Mouse (Mus musculus) forebrain, embryonic 15.5 days (tissue): Measurements from ENCODE around the gene St7. TPM values are rescaled to one million over a fixed set of nuclear protein-coding genes. Genes with fewer than 3 reads are reported as not detected.

Source experiments
- ATAC-seq: fragments of 200-750 bp; cut with Nextera tagmentation; replicated peaks from 2 replicates; pipeline ENCODE4 v1.8.0; 2017; ENCODE audit warnings: mild to moderate bottlenecking, moderate TSS enrichment, moderate library complexity
- H3K27ac ChIP-seq: fragments of 300-500 bp; sonication (generic); replicated peaks from 2 replicates; pipeline ENCODE4 v1.5.1; 2015; ENCODE audit warnings: mild to moderate bottlenecking, inconsistent platforms
- H3K27me3 ChIP-seq: fragments of 300-500 bp; sonication (generic); 2 replicates; pipeline ENCODE4 v1.6.1; 2015; ENCODE audit warnings: inconsistent platforms
- H3K36me3 ChIP-seq: fragments of 300-500 bp; sonication (generic); 2 replicates; pipeline ENCODE4 v1.6.1; 2015; ENCODE audit warnings: mild to moderate bottlenecking, inconsistent platforms
- H3K4me1 ChIP-seq: fragments of 300-500 bp; sonication (generic); 2 replicates; pipeline ENCODE4 v1.6.1; 2015; ENCODE audit warnings: inconsistent platforms
- H3K4me2 ChIP-seq: fragments of 300-500 bp; sonication (generic); replicated peaks from 2 replicates; pipeline ENCODE4 v1.6.1; 2015; ENCODE audit warnings: mild to moderate bottlenecking, inconsistent platforms
- H3K4me3 ChIP-seq: fragments of 300-500 bp; sonication (generic); 2 replicates; pipeline ENCODE4 v1.5.1; 2015; ENCODE audit warnings: mild to moderate bottlenecking, inconsistent platforms
- H3K9ac ChIP-seq: fragments of 300-500 bp; sonication (generic); replicated peaks from 2 replicates; pipeline ENCODE4 v1.6.1; 2015; ENCODE audit warnings: mild to moderate bottlenecking, inconsistent platforms
- H3K9me3 ChIP-seq: fragments of 300-500 bp; sonication (generic); 2 replicates; pipeline ENCODE4 v1.6.1; 2016; ENCODE audit warnings: inconsistent platforms
- WGBS: fragments of 180-500 bp; shearing (Covaris S2); methylation state at CpG from one replicate; pipeline ENCODE4 v1.1.7; 2015; ENCODE audit warnings: mixed read lengths; 5-methylcytosine and 5-hydroxymethylcytosine counted together
- polyA plus RNA-seq: library from polyadenylated mRNA; unstranded; fragments of >200 nt; fragmentation: Nextera tagmentation; extraction: Ambion mirVana; gene quantifications from 2 replicates; pipeline ENCODE4 v1.2.1, GENCODE M21; 2015

St7 gene
- polyA plus RNA-seq, 1 experiment from 2014 or later: 68.2 TPM

GRCm38 (mm10) chr6:17876023-17876613 is 183.4 kb downstream of the St7 start:
- H3K27ac ChIP-seq: no peak overlapping the region
- H3K4me3 ChIP-seq: no peak overlapping the region
- WGBS: 89% methylated on average over 3 of the region's 3 CpGs
- no peaks in the 10 kb centered on the region for H3K9me3 ChIP-seq
- H3K27me3 ChIP-seq: no peaks in the 10 kb centered on the region
- H3K36me3 ChIP-seq: peaks cover 8% of the 10 kb centered on the region
- ATAC-seq: peak; percentile 62; the same call in 1 of the 2 replicates
- H3K4me1 ChIP-seq: peaks cover 7% of the 10 kb centered on the region; the same call in 1 of the 2 replicates
- H3K9ac ChIP-seq: no peak overlapping the region
- H3K4me2 ChIP-seq: no peak overlapping the region

- 86% methylated on average over 7 of the region's 7 CpGs for WGBS
- no peak overlapping the region for H3K27ac ChIP-seq
- H3K4me2 ChIP-seq: no peak overlapping the region
- no peaks in the 10 kb centered on the region for H3K9me3 ChIP-seq
- H3K27me3 ChIP-seq: no peaks in the 10 kb centered on the region
- H3K36me3 ChIP-seq: peaks cover 8% of the 10 kb centered on the region
- peaks cover 7% of the 10 kb centered on the region; the same call in 1 of the 2 replicates for H3K4me1 ChIP-seq
- no peak overlapping the region for H3K4me3 ChIP-seq
- no peak for ATAC-seq
- no peak overlapping the region for H3K9ac ChIP-seq
Observed at GRCm38 (mm10) chr6:17876670-17877179, 184.0 kb downstream of the St7 start.

- Histone ChIP-seq H3K27me3 (no peaks in the 10 kb centered on the region), H3K4me1 (no peaks in the 10 kb centered on the region), H3K27ac (no peak overlapping the region), H3K9me3 (no peaks in the 10 kb centered on the region), H3K36me3 (peaks cover 24% of the 10 kb centered on the region), H3K9ac (no peak overlapping the region), H3K4me3 (no peak overlapping the region), H3K4me2 (no peak overlapping the region)
- ATAC-seq: no peak
Observed at GRCm38 (mm10) chr6:17882943-17883342, 190.2 kb downstream of the St7 start.

DNA sequence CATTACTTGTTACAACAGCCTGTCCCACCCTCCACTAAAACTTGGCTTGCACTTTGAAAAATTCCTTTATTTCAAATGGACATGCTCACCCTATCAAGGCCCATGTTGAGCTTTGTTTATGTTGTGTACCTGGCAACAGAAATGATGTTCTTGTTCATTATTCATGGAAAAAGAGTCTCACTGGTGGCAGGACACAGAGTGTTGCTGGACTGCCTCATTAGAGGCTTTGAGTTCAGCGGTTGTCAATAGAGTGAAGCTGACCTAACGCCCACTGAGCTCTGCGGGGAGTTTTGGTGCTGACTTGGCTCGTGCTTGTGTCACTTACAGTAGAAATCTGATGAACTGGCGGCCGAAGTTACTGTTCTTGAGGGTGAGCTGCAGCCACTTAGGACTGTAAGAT is 195.0 kb downstream of the St7 start:
- Histone ChIP-seq H3K27me3 (no peaks in the 10 kb centered on the region), H3K4me1 (no peaks in the 10 kb centered on the region), H3K27ac (no peak overlapping the region), H3K9me3 (no peaks in the 10 kb centered on the region), H3K36me3 (peaks cover 21% of the 10 kb centered on the region), H3K4me3 (no peak overlapping the region), H3K9ac (no peak overlapping the region), H3K4me2 (no peak overlapping the region)
- no peak for ATAC-seq
- 76% methylated on average over 6 of the region's 6 CpGs for WGBS

DNA sequence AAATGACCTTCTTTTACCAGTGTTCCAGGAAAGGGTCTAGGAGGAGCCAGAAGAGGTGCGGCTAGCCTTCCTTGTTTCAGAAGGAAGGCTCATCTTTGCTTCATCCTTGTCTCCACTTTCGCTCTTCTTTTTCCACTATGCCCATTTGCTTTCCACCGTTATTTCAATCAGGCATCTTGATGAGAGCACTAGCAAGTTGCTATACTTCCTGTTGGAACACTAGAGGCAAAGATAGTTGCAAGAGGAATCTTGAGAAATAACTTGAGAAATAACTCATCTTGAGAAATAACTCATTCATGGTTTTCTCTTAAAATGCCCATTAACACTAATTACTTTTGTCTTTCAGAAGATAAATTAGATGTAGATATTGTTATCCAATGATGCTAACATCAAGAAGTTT is 202.8 kb downstream of the St7 start:
- WGBS: 97% methylated on average over 3 of the region's 3 CpGs
- Histone ChIP-seq H3K27me3 (no peaks in the 10 kb centered on the region), H3K4me1 (no peaks in the 10 kb centered on the region), H3K27ac (no peak overlapping the region), H3K9ac (no peak overlapping the region), H3K4me2 (no peak overlapping the region), H3K4me3 (no peak overlapping the region), H3K36me3 (peaks cover 13% of the 10 kb centered on the region; the same call in 1 of the 2 replicates), H3K9me3 (no peaks in the 10 kb centered on the region)
- no peak for ATAC-seq

GRCm38 (mm10) chr6:17898539-17898938 is 205.8 kb downstream of the St7 start:
- Histone ChIP-seq H3K9me3 (no peaks in the 10 kb centered on the region), H3K4me3 (no peak overlapping the region), H3K9ac (no peak overlapping the region), H3K4me2 (no peak overlapping the region), H3K36me3 (peaks cover 13% of the 10 kb centered on the region; the same call in 1 of the 2 replicates), H3K27me3 (no peaks in the 10 kb centered on the region), H3K4me1 (no peaks in the 10 kb centered on the region), H3K27ac (no peak overlapping the region)
- no peak for ATAC-seq
- WGBS: 91% methylated on average over 1 of the region's 1 CpGs

GRCm38 (mm10) chr6:17903355-17903754 is 210.6 kb downstream of the St7 start:
- Histone ChIP-seq H3K4me1 (peaks cover 10% of the 10 kb centered on the region; the same call in 1 of the 2 replicates), H3K9ac (no peak overlapping the region), H3K36me3 (no peaks in the 10 kb centered on the region; the same call in 1 of the 2 replicates), H3K4me2 (no peak overlapping the region), H3K9me3 (no peaks in the 10 kb centered on the region), H3K27ac (no peak overlapping the region), H3K4me3 (no peak overlapping the region), H3K27me3 (no peaks in the 10 kb centered on the region)
- ATAC-seq: no peak
- 77% methylated on average over 3 of the region's 3 CpGs for WGBS

- no peaks in the 10 kb centered on the region for H3K27me3 ChIP-seq
- H3K9ac ChIP-seq: no peak overlapping the region
- H3K9me3 ChIP-seq: no peaks in the 10 kb centered on the region
- 0 out of 2 replicates have a peak, but pooled peaks have one; percentile 37 for ATAC-seq
- H3K4me1 ChIP-seq: peaks cover 10% of the 10 kb centered on the region; the same call in 1 of the 2 replicates
- H3K27ac ChIP-seq: no peak overlapping the region
- H3K36me3 ChIP-seq: peaks cover 9% of the 10 kb centered on the region
- H3K4me2 ChIP-seq: no peak overlapping the region
- H3K4me3 ChIP-seq: no peak overlapping the region
- 16% methylated on average over 3 of the region's 3 CpGs for WGBS
Observed at GRCm38 (mm10) chr6:17905776-17906175, 213.0 kb downstream of the St7 start.

GRCm38 (mm10) chr6:17906289-17906688 is 213.6 kb downstream of the St7 start:
- H3K4me2 ChIP-seq: no peak overlapping the region

DNA sequence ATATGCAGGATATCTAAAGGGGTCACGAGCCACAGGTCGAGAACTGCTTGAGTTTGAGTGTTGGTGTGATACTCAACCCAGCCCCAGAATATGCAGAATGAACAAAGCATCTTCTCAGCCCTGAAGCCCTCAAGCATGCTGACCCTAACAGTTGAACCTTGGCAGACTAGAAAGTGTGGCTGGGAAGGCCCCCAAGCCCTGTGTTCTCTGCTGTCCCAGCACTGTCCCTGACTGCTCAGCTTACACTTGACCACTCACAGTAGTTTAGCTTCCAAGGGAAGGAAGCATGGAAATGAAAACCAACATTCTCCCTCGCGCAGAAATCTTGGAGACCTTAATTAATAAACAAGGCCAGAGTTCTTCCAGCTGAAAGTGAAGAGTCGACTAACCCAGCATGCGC is 219.6 kb downstream of the St7 start:
- no peak overlapping the region for H3K27ac ChIP-seq

More at GRCm38 (mm10) chr6:17906289-17906688, 213.6 kb downstream of the St7 start:
- no peak overlapping the region for H3K4me3 ChIP-seq
- no peaks in the 10 kb centered on the region for H3K27me3 ChIP-seq
- 0 out of 2 replicates have a peak, but pooled peaks have one; percentile 4 for ATAC-seq
- H3K9me3 ChIP-seq: no peaks in the 10 kb centered on the region
- WGBS: 5% methylated on average over 6 of the region's 6 CpGs
- no peak overlapping the region for H3K9ac ChIP-seq
- H3K27ac ChIP-seq: no peak overlapping the region
- H3K4me1 ChIP-seq: peaks cover 10% of the 10 kb centered on the region; the same call in 1 of the 2 replicates
- H3K36me3 ChIP-seq: peaks cover 12% of the 10 kb centered on the region

GRCm38 (mm10) chr6:17912825-17913224 is 220.1 kb downstream of the St7 start:
- Histone ChIP-seq H3K4me3 (no peak overlapping the region), H3K9me3 (no peaks in the 10 kb centered on the region), H3K27ac (no peak overlapping the region), H3K27me3 (no peaks in the 10 kb centered on the region), H3K4me2 (no peak overlapping the region), H3K4me1 (no peaks in the 10 kb centered on the region), H3K9ac (no peak overlapping the region), H3K36me3 (peaks cover 12% of the 10 kb centered on the region)
- ATAC-seq: no peak
- 83% methylated on average over 2 of the region's 2 CpGs for WGBS

More for the DNA sequence above, 219.6 kb downstream of the St7 start:
- WGBS: 87% methylated on average over 6 of the region's 6 CpGs
- H3K4me2 ChIP-seq: no peak overlapping the region
- H3K36me3 ChIP-seq: peaks cover 12% of the 10 kb centered on the region
- H3K4me1 ChIP-seq: no peaks in the 10 kb centered on the region
- H3K9ac ChIP-seq: no peak overlapping the region
- H3K27me3 ChIP-seq: no peaks in the 10 kb centered on the region
- no peak for ATAC-seq
- no peaks in the 10 kb centered on the region for H3K9me3 ChIP-seq
- no peak overlapping the region for H3K4me3 ChIP-seq

DNA sequence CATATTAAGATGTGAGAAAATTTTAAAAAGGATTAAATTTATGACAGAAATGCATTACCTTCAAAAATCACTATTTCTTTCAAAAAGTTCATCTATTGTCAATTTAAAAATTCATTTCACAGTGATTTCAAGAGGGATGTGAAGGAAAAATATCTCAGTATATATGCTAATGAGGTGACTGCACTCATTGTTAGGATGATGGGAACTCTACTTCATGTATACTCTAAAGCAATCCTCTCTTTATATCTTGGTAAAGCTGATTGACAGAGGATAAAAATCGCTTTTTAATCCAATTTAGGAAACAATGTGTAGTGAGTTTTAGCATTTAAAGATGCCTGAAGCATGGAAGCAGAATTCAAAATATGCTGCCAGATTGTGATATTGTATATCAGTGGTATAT is 220.6 kb downstream of the St7 start:
- Histone ChIP-seq H3K9me3 (no peaks in the 10 kb centered on the region), H3K36me3 (peaks cover 12% of the 10 kb centered on the region), H3K4me1 (no peaks in the 10 kb centered on the region), H3K9ac (no peak overlapping the region), H3K27ac (no peak overlapping the region), H3K4me3 (no peak overlapping the region), H3K27me3 (no peaks in the 10 kb centered on the region), H3K4me2 (no peak overlapping the region)
- ATAC-seq: no peak
- 76% methylated on average over 1 of the region's 1 CpGs for WGBS

GRCm38 (mm10) chr6:17914300-17914699 is 221.6 kb downstream of the St7 start:
- H3K27ac ChIP-seq: no peak overlapping the region
- WGBS: 87% methylated on average over 3 of the region's 3 CpGs
- H3K4me2 ChIP-seq: no peak overlapping the region
- H3K27me3 ChIP-seq: no peaks in the 10 kb centered on the region
- no peak for ATAC-seq
- H3K4me3 ChIP-seq: no peak overlapping the region
- H3K36me3 ChIP-seq: peaks cover 18% of the 10 kb centered on the region
- no peaks in the 10 kb centered on the region for H3K9me3 ChIP-seq
- H3K4me1 ChIP-seq: no peaks in the 10 kb centered on the region
- no peak overlapping the region for H3K9ac ChIP-seq
